Mouse (Mus musculus) midbrain, embryonic 14.5 days (tissue): Measurements from ENCODE around the gene Chd6. TPM values are rescaled to one million over a fixed set of nuclear protein-coding genes. Genes with fewer than 3 reads are reported as not detected.
A peak's percentile ranks its signal among the peaks of the same experiment; 100 is the strongest.

ENCODE experiments used
- ATAC-seq: fragments of 200-750 bp; cut with Nextera tagmentation; 2 replicates; pipeline ENCODE4 v1.8.0; 2017; ENCODE audit warnings: moderate number of reproducible peaks, moderate library complexity; ENCODE audit not compliant: low FRiP score, low TSS enrichment
- DNase-seq: peaks from one replicate; pipeline ENCODE4 v3.0.0-alpha.2; 2015
- H3K27ac ChIP-seq: fragments of 300-500 bp; sonication (generic); replicated peaks from 2 replicates; pipeline ENCODE4 v1.5.1; 2014; ENCODE audit warnings: mild to moderate bottlenecking, low read depth, low read length, moderate library complexity
- H3K27me3 ChIP-seq: fragments of 300-500 bp; sonication (generic); 2 replicates; pipeline ENCODE4 v1.6.1; 2014; ENCODE audit warnings: low read length, control low read depth, mixed read lengths; ENCODE audit not compliant: control insufficient read depth, insufficient read depth
- H3K36me3 ChIP-seq: fragments of 300-500 bp; sonication (generic); 2 replicates; pipeline ENCODE4 v1.6.1; 2014; ENCODE audit warnings: low read length, control low read depth; ENCODE audit not compliant: control insufficient read depth, insufficient read depth
- H3K4me1 ChIP-seq: fragments of 300-500 bp; sonication (generic); 2 replicates; pipeline ENCODE4 v1.6.1; 2014; ENCODE audit warnings: mild to moderate bottlenecking, antibody characterized with exemption, low read length, control low read depth; ENCODE audit not compliant: control insufficient read depth, insufficient read depth
- H3K4me2 ChIP-seq: fragments of 300-500 bp; sonication (generic); 2 replicates; pipeline ENCODE4 v1.6.1; 2014; ENCODE audit warnings: mild to moderate bottlenecking, low read length, moderate library complexity
- H3K4me3 ChIP-seq: fragments of 300-500 bp; sonication (generic); replicated peaks from 2 replicates; pipeline ENCODE4 v1.5.1; 2014; ENCODE audit warnings: low read depth, low read length
- H3K9ac ChIP-seq: fragments of 300-500 bp; sonication (generic); replicated peaks from 2 replicates; pipeline ENCODE4 v1.6.1; 2014; ENCODE audit warnings: mild to moderate bottlenecking, low read length, moderate library complexity
- H3K9me3 ChIP-seq: fragments of 300-500 bp; sonication (generic); 2 replicates; pipeline ENCODE4 v1.6.1; 2016; ENCODE audit warnings: low read length, control low read depth, mixed read lengths; ENCODE audit not compliant: control insufficient read depth
- WGBS: fragments of 180-500 bp; shearing (Covaris S2); extraction: QIAGEN DNeasy Blood & Tissue Kit; methylation state at CpG from one replicate; pipeline ENCODE4 v1.1.7; 2014; 5-methylcytosine and 5-hydroxymethylcytosine counted together
- polyA plus RNA-seq: library from polyadenylated mRNA; unstranded; fragments of >200 nt; fragmentation: Nextera tagmentation; extraction: Ambion mirVana; gene quantifications from 2 replicates; pipeline ENCODE4 v1.2.1, GENCODE M21; 2014

The Chd6 gene
- polyA plus RNA-seq, 1 experiment from 2014 or later, result 45.9 TPM

GRCm38 (mm10) chr2:160987503-160987902, 121.4 kb downstream of the Chd6 start:
- Histone ChIP-seq H3K9me3 (no peaks in the 10 kb centered on the region), H3K4me3 (no peak overlapping the region), H3K4me2 (no peak overlapping the region), H3K4me1 (no peaks in the 10 kb centered on the region), H3K27ac (no peak overlapping the region), H3K27me3 (no peaks in the 10 kb centered on the region), H3K36me3 (peaks cover 85% of the 10 kb centered on the region), H3K9ac (no peak overlapping the region)
- ATAC-seq, result no peak
- DNase-seq, result no peak

- Histone ChIP-seq H3K4me2 (no peak overlapping the region), H3K9ac (no peak overlapping the region), H3K9me3 (no peaks in the 10 kb centered on the region), H3K27ac (no peak overlapping the region), H3K4me3 (no peak overlapping the region), H3K27me3 (no peaks in the 10 kb centered on the region), H3K4me1 (no peaks in the 10 kb centered on the region), H3K36me3 (peaks cover 85% of the 10 kb centered on the region)
- 92% methylated on average over 3 of the region's 3 CpGs for WGBS
- ATAC-seq, result no peak
- no peak for DNase-seq
These were observed 126.2 kb downstream of the Chd6 start for GRCm38 (mm10) chr2:160982636-160983035.

- Histone ChIP-seq H3K4me1 (no peaks in the 10 kb centered on the region), H3K36me3 (peaks cover 85% of the 10 kb centered on the region), H3K9ac (no peak overlapping the region), H3K4me2 (no peak overlapping the region), H3K4me3 (no peak overlapping the region), H3K27me3 (no peaks in the 10 kb centered on the region), H3K27ac (no peak overlapping the region), H3K9me3 (no peaks in the 10 kb centered on the region)
- ATAC-seq (no peak), DNase-seq (no peak)
- WGBS, result 95% methylated on average over 6 of the region's 6 CpGs
These were observed 127.1 kb downstream of the Chd6 start for GRCm38 (mm10) chr2:160981791-160982190.

- no peak overlapping the region for H3K9ac ChIP-seq
- no peak overlapping the region for H3K27ac ChIP-seq
- H3K9me3 ChIP-seq, result no peaks in the 10 kb centered on the region
- 81% methylated on average over 1 of the region's 1 CpGs for WGBS
- DNase-seq (no peak), ATAC-seq (no peak)
- H3K4me2 ChIP-seq, result no peak overlapping the region
- H3K4me1 ChIP-seq, result no peaks in the 10 kb centered on the region
- no peaks in the 10 kb centered on the region for H3K27me3 ChIP-seq
- H3K36me3 ChIP-seq, result peaks cover 79% of the 10 kb centered on the region
- no peak overlapping the region for H3K4me3 ChIP-seq
These were observed 130.2 kb downstream of the Chd6 start for GRCm38 (mm10) chr2:160978651-160979050.

DNA sequence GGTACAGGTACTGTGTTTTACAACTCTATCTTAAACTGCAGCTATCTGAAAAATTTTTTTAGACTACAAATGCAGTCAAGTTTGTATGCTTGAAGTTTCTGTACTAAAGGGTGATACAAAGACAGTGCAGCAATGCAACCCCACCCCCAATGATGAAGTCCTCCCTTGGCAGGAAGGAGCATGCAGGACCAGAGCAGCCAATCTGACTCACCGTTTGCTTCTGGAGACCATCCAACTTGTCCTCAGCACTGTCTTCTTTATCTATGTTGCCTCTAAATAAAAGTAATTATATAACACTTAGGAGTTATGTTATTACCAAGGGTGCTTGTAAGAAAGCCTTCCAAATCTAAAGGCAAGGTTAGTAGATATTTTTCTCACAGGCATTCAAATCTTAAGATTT, 131.6 kb downstream of the Chd6 start:
- Histone ChIP-seq H3K36me3 (peaks cover 78% of the 10 kb centered on the region), H3K4me2 (no peak overlapping the region), H3K27ac (no peak overlapping the region), H3K27me3 (no peaks in the 10 kb centered on the region), H3K9me3 (no peaks in the 10 kb centered on the region), H3K4me3 (no peak overlapping the region), H3K4me1 (no peaks in the 10 kb centered on the region), H3K9ac (no peak overlapping the region)
- DNase-seq, result no peak
- 89% methylated on average over 1 of the region's 1 CpGs for WGBS
- no peak for ATAC-seq

DNA sequence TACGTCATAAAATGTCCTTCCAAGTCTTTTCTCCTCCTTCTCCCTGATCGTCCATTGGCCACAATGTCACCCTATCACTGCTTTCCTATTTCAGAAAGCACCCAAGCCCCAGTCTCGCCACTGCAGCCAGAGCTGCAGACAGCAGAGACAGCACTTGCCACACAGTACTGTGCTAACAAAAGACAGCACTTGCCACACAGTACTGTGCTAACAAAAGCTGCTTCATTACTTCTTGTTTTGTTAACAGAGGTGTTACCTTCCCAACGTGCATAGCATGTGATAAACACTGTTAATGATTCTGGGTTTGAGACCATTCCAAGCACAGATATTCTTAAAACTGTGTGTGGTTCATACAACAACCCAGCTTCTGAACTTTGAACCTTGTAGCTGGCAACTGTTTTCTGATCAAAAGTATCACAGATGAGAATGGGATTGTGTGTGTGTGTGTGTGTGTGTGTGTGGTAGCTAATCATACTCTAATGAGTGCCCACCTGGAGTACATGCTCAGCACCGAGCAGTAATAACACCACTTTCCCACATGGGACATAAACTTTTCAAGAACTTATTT, 135.1 kb downstream of the Chd6 start:
- WGBS, result 93% methylated on average over 5 of the region's 5 CpGs
- peaks cover 72% of the 10 kb centered on the region for H3K36me3 ChIP-seq

DNA sequence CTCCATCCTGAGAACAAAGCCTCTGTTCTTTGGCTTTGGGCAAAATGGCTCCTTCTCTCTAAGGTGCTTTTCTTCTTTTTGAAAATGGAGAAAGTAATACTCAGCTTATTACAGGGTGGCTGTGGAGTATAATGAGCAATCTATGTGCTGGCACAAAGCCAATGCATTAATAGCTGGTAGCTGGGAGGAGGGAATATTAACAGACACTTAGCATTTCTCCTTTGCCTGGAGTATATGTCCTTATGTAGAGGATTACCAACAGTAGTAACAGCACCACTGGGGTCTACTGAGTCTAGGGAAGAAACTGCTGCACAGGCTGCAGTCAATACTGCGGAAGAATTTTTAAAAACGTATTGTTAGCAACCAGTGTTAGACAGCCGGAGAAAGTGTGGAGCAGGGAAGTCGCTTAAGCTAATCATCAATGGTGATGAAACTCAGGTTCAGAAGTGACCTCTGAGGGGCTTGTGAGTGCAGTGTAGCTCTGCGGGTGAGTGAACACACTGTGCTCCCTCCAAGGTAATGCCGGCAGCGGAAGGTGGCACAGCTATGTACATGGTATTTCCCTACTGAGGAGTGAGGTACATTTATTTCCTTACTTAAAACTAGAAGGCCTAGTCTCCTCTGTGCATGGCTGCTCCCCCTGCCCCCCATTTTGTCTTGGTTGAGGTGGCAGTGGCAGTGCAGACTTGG, 136.6 kb downstream of the Chd6 start:
- Histone ChIP-seq H3K36me3 (peaks cover 73% of the 10 kb centered on the region), H3K4me1 (no peaks in the 10 kb centered on the region), H3K27ac (peak overlapping the region; percentile 61), H3K27me3 (no peaks in the 10 kb centered on the region), H3K9ac (no peak overlapping the region), H3K9me3 (no peaks in the 10 kb centered on the region), H3K4me3 (no peak overlapping the region), H3K4me2 (no peak overlapping the region)
- peak; percentile 31; the same call in 1 of the 2 replicates for ATAC-seq
- peak; percentile 67 for DNase-seq
- WGBS, result 84% methylated on average over 7 of the region's 7 CpGs

More for the DNA sequence above, 135.1 kb downstream of the Chd6 start:
- Histone ChIP-seq H3K4me2 (no peak overlapping the region), H3K9ac (no peak overlapping the region), H3K27me3 (no peaks in the 10 kb centered on the region), H3K27ac (no peak overlapping the region), H3K4me1 (no peaks in the 10 kb centered on the region), H3K4me3 (no peak overlapping the region), H3K9me3 (no peaks in the 10 kb centered on the region)
- DNase-seq, result no peak
- no peak for ATAC-seq

GRCm38 (mm10) chr2:160962149-160962548, 146.7 kb downstream of the Chd6 start:
- peaks cover 82% of the 10 kb centered on the region for H3K36me3 ChIP-seq
- H3K27ac ChIP-seq, result no peak overlapping the region
- no peak overlapping the region for H3K4me3 ChIP-seq
- no peaks in the 10 kb centered on the region for H3K27me3 ChIP-seq
- H3K4me2 ChIP-seq, result no peak overlapping the region
- H3K4me1 ChIP-seq, result no peaks in the 10 kb centered on the region
- no peaks in the 10 kb centered on the region for H3K9me3 ChIP-seq
- no peak overlapping the region for H3K9ac ChIP-seq
- DNase-seq, result no peak
- 95% methylated on average over 1 of the region's 1 CpGs for WGBS
- ATAC-seq, result no peak

GRCm38 (mm10) chr2:160960956-160961646, 147.8 kb downstream of the Chd6 start:
- Histone ChIP-seq H3K27me3 (no peaks in the 10 kb centered on the region), H3K36me3 (peaks cover 84% of the 10 kb centered on the region), H3K9ac (no peak overlapping the region), H3K4me3 (no peak overlapping the region), H3K4me2 (no peak overlapping the region), H3K9me3 (no peaks in the 10 kb centered on the region), H3K27ac (no peak overlapping the region), H3K4me1 (no peaks in the 10 kb centered on the region)
- 96% methylated on average over 6 of the region's 6 CpGs for WGBS
- DNase-seq (no peak), ATAC-seq (no peak)
